Mouse (Mus musculus) forebrain, embryonic 13.5 days (tissue): ENCODE data around the gene BC024978. TPM values are rescaled to one million over a fixed set of nuclear protein-coding genes. Genes with fewer than 3 reads are reported as not detected.

Experiments used
- ATAC-seq: fragments of 200-750 bp; cut with Nextera tagmentation; 2 replicates; pipeline ENCODE4 v1.8.0; 2017
- H3K27ac ChIP-seq: fragments of 300-500 bp; sonication (generic); 2 replicates; pipeline ENCODE4 v1.5.1; 2015; ENCODE audit warnings: inconsistent platforms, mild to moderate bottlenecking, moderate library complexity
- H3K27me3 ChIP-seq: fragments of 300-500 bp; sonication (generic); 2 replicates; pipeline ENCODE4 v1.6.1; 2015; ENCODE audit warnings: mild to moderate bottlenecking, inconsistent platforms
- H3K36me3 ChIP-seq: fragments of 300-500 bp; sonication (generic); 2 replicates; pipeline ENCODE4 v1.6.1; 2015; ENCODE audit warnings: mild to moderate bottlenecking, inconsistent platforms; ENCODE audit not compliant: poor library complexity, severe bottlenecking
- H3K4me1 ChIP-seq: fragments of 300-500 bp; sonication (generic); 2 replicates; pipeline ENCODE4 v1.6.1; 2015; ENCODE audit warnings: inconsistent platforms
- H3K4me2 ChIP-seq: fragments of 300-500 bp; sonication (generic); 2 replicates; pipeline ENCODE4 v1.6.1; 2015; ENCODE audit warnings: inconsistent platforms, mild to moderate bottlenecking, moderate library complexity
- H3K4me3 ChIP-seq: fragments of 300-500 bp; sonication (generic); 2 replicates; pipeline ENCODE4 v1.5.1; 2015; ENCODE audit warnings: mild to moderate bottlenecking, inconsistent platforms
- H3K9ac ChIP-seq: fragments of 300-500 bp; sonication (generic); 2 replicates; pipeline ENCODE4 v1.6.1; 2015; ENCODE audit warnings: mild to moderate bottlenecking, inconsistent platforms
- H3K9me3 ChIP-seq: fragments of 300-500 bp; sonication (generic); replicated peaks from 2 replicates; pipeline ENCODE4 v1.6.1; 2016; ENCODE audit warnings: inconsistent platforms
- WGBS: fragments of 180-500 bp; shearing (Covaris S2); methylation state at CpG from one replicate; pipeline ENCODE4 v1.1.7; 2015; 5-methylcytosine and 5-hydroxymethylcytosine counted together
- microRNA counts: library from miRNA; unstranded; fragments of <30 nt; microRNA quantifications from one replicate; lab custom pipeline; 2016
- microRNA-seq: library from miRNA; unstranded; fragments of <30 nt; microRNA quantifications from one replicate; pipeline ENCODE4, GENCODE M21; 2016
- polyA plus RNA-seq: library from polyadenylated mRNA; unstranded; fragments of >200 nt; fragmentation: Nextera tagmentation; extraction: Ambion mirVana; gene quantifications from 2 replicates; pipeline ENCODE4 v1.2.1, GENCODE M21; 2015

The BC024978 gene
- polyA plus RNA-seq, 1 experiment from 2014 or later: 4.4 TPM

GRCm38 (mm10) chr7:27255721-27256120 lies 60.1 kb downstream of the BC024978 start:
- no peak overlapping the region for H3K27ac ChIP-seq
- no peak for ATAC-seq
- H3K27me3 ChIP-seq: no peaks in the 10 kb centered on the region
- peaks cover 37% of the 10 kb centered on the region for H3K4me1 ChIP-seq
- H3K9ac ChIP-seq: no peak overlapping the region
- H3K4me3 ChIP-seq: no peak overlapping the region
- H3K9me3 ChIP-seq: no peaks in the 10 kb centered on the region
- H3K4me2 ChIP-seq: no peak overlapping the region
- whole genome bisulfite sequencing: 90% methylated on average over 3 of the region's 3 CpGs
- H3K36me3 ChIP-seq: peaks cover 20% of the 10 kb centered on the region

DNA sequence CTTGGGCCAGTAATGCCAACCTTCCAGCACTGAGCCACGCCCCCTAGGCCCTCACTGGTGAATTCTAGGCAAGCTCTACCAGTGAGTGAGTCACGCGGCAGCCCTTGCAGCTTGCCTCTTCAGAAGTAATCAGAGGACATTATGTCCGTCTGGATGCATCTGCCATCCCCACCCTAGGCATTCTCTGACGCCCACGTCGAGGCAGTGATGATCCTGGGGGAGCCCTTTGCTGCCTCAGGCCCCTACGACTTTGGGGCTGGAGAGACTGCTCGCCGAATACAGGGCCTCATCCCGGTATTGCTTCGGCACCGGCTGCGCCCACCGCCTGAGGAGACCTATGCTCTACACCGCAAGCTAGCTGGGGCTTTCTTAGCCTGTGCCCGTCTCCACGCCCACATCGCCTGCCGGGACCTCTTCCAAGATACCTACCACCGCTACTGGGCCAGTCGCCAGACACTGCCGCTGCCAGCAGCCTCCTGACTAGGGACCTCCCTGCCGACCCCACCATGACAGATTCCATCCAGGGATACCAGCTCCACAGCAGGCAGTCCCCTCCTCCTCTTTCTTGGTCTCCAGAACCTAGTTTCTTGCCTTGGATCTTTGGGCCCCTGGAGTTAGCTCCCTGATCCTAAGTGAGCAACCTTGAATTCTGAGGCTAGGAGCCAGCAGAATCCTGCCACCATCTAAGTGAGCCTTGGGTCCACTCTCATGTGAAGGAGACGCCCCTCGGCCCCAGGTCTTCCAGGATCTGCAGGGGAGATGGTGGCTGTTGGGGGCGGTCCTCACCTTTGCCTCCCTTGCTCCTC lies 61.7 kb downstream of the BC024978 start:
- H3K4me2 ChIP-seq: peak overlapping the region; percentile 90

DNA sequence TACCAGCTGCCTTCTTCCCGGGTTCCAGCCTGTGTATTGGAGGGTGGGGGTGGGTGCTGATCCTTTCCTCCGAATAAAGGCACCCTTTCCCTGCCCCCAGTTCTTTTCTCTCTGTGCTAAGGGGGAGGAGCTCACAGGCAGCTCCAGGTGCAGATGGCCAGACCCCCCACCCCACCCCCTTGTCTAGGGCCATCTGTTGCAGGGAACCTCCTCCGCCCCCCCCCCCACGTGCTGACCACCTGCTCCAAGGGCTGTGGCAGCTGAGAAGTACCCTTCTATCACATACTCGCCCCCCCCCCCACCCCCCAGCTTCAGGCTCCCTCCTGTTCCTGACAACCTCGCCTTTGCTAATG lies 62.2 kb downstream of the BC024978 start:
- Histone ChIP-seq H3K27me3 (no peaks in the 10 kb centered on the region), H3K27ac (peak overlapping the region; percentile 94), H3K4me3 (peak overlapping the region; percentile 83), H3K36me3 (peaks cover 22% of the 10 kb centered on the region), H3K4me2 (peak overlapping the region; percentile 90), H3K9ac (peak overlapping the region; percentile 58; the same call in 1 of the 2 replicates), H3K9me3 (no peaks in the 10 kb centered on the region), H3K4me1 (peaks cover 54% of the 10 kb centered on the region)
- 0% methylated on average over 5 of the region's 6 CpGs for WGBS
- peak; percentile 48 for ATAC-seq

More for the DNA sequence above, 61.7 kb downstream of the BC024978 start:
- H3K27ac ChIP-seq: peak overlapping the region; percentile 94
- H3K36me3 ChIP-seq: peaks cover 19% of the 10 kb centered on the region
- peak overlapping the region; percentile 58 for H3K9ac ChIP-seq
- 6% methylated on average over 27 of the region's 27 CpGs for WGBS
- no peaks in the 10 kb centered on the region for H3K9me3 ChIP-seq
- H3K27me3 ChIP-seq: no peaks in the 10 kb centered on the region
- peak; percentile 32 for ATAC-seq
- H3K4me1 ChIP-seq: peaks cover 53% of the 10 kb centered on the region
- H3K4me3 ChIP-seq: peak overlapping the region; percentile 83

- under 1% methylated on average over 37 of the region's 47 CpGs for WGBS
Observed at GRCm38 (mm10) chr7:27258205-27258899, 62.8 kb downstream of the BC024978 start, which contains the start of gene Numbl. Numbl (plus strand) TSS chr7:27258433.

DNA sequence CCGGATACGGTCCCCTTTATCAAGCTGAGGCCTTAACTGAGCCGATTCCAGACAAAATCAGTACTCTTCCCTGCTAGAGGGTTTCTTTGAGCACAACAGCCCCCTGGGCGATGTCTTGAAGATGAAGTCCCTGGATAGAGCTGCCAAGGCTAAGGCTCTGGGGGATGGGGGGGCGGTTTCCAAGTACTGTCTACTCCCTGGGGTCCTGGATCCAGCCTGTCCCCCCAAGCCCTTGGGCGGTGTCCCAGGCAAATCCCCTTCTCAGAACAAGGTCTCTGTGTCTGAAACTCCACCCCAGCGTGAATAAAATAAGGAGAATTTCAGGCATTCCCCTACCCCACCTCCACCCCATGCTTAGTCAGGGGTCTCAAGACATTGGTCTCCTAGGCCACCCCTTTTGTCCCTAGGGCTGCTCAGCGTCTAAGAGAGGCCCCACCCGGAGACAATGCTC lies 63.7 kb downstream of the BC024978 start:
- H3K27ac ChIP-seq: peak overlapping the region; percentile 94
- no peak for ATAC-seq
- H3K4me2 ChIP-seq: peak overlapping the region; percentile 90
- no peaks in the 10 kb centered on the region for H3K9me3 ChIP-seq
- no peaks in the 10 kb centered on the region for H3K27me3 ChIP-seq
- peaks cover 54% of the 10 kb centered on the region for H3K4me1 ChIP-seq
- H3K36me3 ChIP-seq: peaks cover 29% of the 10 kb centered on the region
- H3K4me3 ChIP-seq: peak overlapping the region; percentile 83
- peak overlapping the region; percentile 92 for H3K9ac ChIP-seq
- 0% methylated on average over 9 of the region's 9 CpGs for WGBS

More at GRCm38 (mm10) chr7:27258205-27258899, 62.8 kb downstream of the BC024978 start, which contains the start of gene Numbl:
- H3K36me3 ChIP-seq: peaks cover 22% of the 10 kb centered on the region
- peak within 1 kb of the TSS; percentile 83 for H3K4me3 ChIP-seq
- peaks cover 54% of the 10 kb centered on the region for H3K4me1 ChIP-seq
- H3K9ac ChIP-seq: peak within 1 kb of the TSS; percentile 92
- peak; percentile 78 for ATAC-seq
- peak within 1 kb of the TSS; percentile 90 for H3K4me2 ChIP-seq
- no peaks in the 10 kb centered on the region for H3K27me3 ChIP-seq
- H3K27ac ChIP-seq: peak within 1 kb of the TSS; percentile 94
- no peaks in the 10 kb centered on the region for H3K9me3 ChIP-seq

GRCm38 (mm10) chr7:27259771-27260170 lies 64.2 kb downstream of the BC024978 start:
- Histone ChIP-seq H3K9ac (peak overlapping the region; percentile 92), H3K27ac (peak overlapping the region; percentile 94), H3K9me3 (no peaks in the 10 kb centered on the region), H3K27me3 (no peaks in the 10 kb centered on the region), H3K4me1 (peaks cover 54% of the 10 kb centered on the region), H3K36me3 (peaks cover 29% of the 10 kb centered on the region), H3K4me3 (peak overlapping the region; percentile 83), H3K4me2 (peak overlapping the region; percentile 90)
- 30% methylated on average over 5 of the region's 5 CpGs for WGBS
- ATAC-seq: no peak

MicroRNAs encoded within 50 kb of the gene (microRNA counts, 519-probe panel; counts per million panel counts)
- microRNA mmu-miR-1191 (lab: Ali Mortazavi, UCI): 177 counts per million, percentile 53 among the panel's probes with 10 or more counts

Small RNAs within 50 kb of the gene (microRNA-seq; reads per million reads assigned to microRNA genes)
- gene Mir1191 (4.8 reads per million, percentile 14 among the genes with 10 or more reads in this experiment), gene Mir3101 (not detected)

Other genes with a start within 250 kb of the BC024978 start
- gene Cyp2a12, start 166.7 kb upstream of the BC024978 start, polyA plus RNA-seq: not detected in 2 replicates
- not detected in 2 replicates for gene Cyp2f2, start 75.9 kb upstream of the BC024978 start, polyA plus RNA-seq
- gene Cyp2t4, start 42.1 kb upstream of the BC024978 start, polyA plus RNA-seq: 0.17 TPM in 1 of 2 replicates, not detected in the other
- gene Egln2, start 29.0 kb upstream of the BC024978 start, polyA plus RNA-seq: 86.9 and 87.3 TPM in 2 replicates
- gene Rab4b, start 16.9 kb upstream of the BC024978 start, polyA plus RNA-seq: 77.4 and 80.0 TPM in 2 replicates
- not detected in 2 replicates for gene Gm21983, start 14.7 kb upstream of the BC024978 start, polyA plus RNA-seq
- gene Mia, start 14.6 kb upstream of the BC024978 start, polyA plus RNA-seq: 4.3 and 6.2 TPM in 2 replicates
- 269 and 280 TPM in 2 replicates for gene Snrpa, start 490 bp downstream of the BC024978 start, polyA plus RNA-seq
- gene Itpkc, start 32.9 kb downstream of the BC024978 start, polyA plus RNA-seq: 4.6 and 5.4 TPM in 2 replicates
- 22.3 and 25.5 TPM in 2 replicates for gene Coq8b, start 37.2 kb downstream of the BC024978 start, polyA plus RNA-seq
- 31.1 and 32.3 TPM in 2 replicates for gene Numbl, start 62.7 kb downstream of the BC024978 start, polyA plus RNA-seq
- 10.5 and 13.4 TPM in 2 replicates for gene Ltbp4, start 141.9 kb downstream of the BC024978 start, polyA plus RNA-seq
- 85.4 and 89.3 TPM in 2 replicates for gene Shkbp1, start 160.2 kb downstream of the BC024978 start, polyA plus RNA-seq
- 0.62 TPM in 1 of 2 replicates, not detected in the other for gene Gm20479, start 161.6 kb downstream of the BC024978 start, polyA plus RNA-seq